Mouse (Mus musculus): Measurements from ENCODE around the gene Rln1.
A peak's percentile ranks its signal among the peaks of the same experiment; 100 is the strongest.

Rln1 gene

DNA sequence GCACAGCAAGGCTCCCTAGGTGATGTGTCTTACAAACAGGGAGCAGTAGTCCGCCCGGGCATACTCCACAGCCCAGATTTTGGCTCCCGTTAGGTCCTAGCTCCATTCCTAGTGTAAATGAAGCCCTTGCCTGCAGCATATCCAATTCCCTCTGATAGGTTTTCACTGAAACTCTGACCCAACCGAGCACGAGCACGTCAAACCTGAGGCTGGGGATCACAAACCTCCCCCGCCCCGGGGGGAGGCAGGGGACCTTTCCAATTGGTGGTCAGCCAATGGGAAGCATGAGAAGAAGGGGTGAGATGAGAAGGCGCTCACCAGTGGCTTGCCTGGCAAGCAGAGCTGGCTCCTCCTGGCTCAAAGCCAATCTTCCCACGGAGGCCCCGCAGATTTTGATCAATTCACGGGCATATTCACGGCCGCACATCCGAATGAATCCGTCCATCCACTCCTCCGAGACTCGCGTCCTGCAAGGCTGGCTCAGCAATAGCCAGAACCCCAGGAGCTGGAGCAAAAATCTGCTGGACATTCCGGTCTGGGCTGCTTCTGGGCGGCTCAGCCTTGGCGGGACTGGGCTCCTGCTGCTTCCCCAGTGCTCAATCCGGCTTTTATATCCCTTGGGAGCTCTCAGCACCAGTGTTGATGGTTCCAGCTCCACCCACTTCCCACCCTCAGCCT is at the start of gene Rln1:
Gene Rln1 (minus strand): TSS at position 603 of the 678 bp plus-strand sequence.
- peak; percentile 63 for DNase-seq (ENCODE audit: low read depth, low spot score)

DNA sequence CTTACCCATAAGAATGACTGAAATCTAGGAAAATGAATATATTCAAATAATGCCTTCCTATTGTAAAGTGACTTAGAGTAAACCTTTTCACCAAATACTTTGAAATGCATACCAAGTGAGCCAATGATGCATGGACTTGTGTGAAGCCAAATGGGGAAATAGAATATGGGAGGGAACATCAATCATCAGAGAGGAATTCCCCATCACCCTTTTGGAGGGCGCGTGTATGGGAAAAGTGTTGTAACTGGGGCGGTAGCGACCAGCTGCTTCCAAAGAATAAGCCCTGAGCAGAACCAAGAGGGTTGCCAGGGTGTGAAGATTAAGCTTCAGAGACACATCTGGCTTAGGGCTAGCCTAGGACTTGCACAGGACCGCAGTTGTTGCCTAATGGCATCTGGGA is 48.9 kb upstream of the Rln1 start:
- DNase-seq (ENCODE audit: low read depth, low spot score) = no peak

GRCm38 (mm10) chr19:29379839-29380603 is 45.6 kb upstream of the Rln1 start:
- DNase-seq (ENCODE audit: low read depth, low spot score) = no peak

DNA sequence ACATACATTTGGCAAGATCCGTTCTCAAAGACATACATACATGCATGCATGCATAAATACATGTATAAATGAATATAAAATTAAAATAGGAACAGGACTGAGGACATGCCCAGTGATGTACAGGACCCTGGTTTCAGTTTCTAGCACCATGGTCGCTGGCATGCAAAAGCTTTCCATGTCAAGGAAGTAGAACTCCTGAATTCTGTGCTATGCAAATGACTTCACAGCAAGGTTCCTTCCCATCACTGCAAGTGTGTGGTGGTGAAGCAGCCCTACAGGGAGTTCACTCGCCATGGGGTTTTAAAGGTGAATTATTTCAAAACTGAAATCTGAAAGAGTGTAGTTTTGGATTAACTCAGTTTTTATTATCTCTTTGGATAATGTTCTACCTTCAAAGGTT is 41.9 kb upstream of the Rln1 start:
- no peak for DNase-seq (ENCODE audit: low read depth, low spot score)

DNA sequence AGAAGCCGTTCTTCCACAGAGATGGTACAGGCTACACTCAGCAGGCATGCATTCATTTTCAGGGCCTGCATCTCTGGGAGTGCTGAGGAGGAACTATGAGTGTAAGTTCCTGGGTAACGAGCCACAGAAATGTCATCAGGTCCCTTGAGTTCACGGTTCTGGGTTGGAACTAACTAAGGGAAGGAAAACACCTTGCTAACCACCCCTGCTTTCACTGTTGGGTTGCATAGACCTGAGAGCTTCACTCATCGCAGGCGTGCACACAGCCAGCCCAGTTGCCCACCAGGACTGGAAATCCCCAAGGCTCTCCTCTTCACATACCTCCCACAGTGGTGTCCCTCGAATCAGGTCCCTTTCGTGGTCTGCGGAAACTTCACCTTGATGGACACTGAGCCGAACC is 40.5 kb upstream of the Rln1 start:
- DNase-seq (ENCODE audit: low read depth, low spot score) = no peak

DNA sequence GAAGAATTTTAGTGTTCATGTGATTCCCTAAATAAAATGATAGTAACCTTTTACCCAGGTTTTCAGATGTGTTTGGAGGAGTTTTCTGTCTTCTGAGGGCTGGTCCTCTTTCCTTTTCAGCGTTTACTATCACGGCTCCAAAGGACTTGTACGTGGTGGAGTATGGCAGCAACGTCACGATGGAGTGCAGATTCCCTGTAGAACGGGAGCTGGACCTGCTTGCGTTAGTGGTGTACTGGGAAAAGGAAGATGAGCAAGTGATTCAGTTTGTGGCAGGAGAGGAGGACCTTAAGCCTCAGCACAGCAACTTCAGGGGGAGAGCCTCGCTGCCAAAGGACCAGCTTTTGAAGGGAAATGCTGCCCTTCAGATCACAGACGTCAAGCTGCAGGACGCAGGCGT is 39.0 kb upstream of the Rln1 start:
- no peak for DNase-seq (ENCODE audit: low read depth, low spot score)

GRCm38 (mm10) chr19:29372621-29373020 is 38.2 kb upstream of the Rln1 start:
- DNase-seq (ENCODE audit: low read depth, low spot score) = no peak

- no peak for DNase-seq (ENCODE audit: low read depth, low spot score)
These were observed 37.7 kb upstream of the Rln1 start for GRCm38 (mm10) chr19:29372138-29372537.

DNA sequence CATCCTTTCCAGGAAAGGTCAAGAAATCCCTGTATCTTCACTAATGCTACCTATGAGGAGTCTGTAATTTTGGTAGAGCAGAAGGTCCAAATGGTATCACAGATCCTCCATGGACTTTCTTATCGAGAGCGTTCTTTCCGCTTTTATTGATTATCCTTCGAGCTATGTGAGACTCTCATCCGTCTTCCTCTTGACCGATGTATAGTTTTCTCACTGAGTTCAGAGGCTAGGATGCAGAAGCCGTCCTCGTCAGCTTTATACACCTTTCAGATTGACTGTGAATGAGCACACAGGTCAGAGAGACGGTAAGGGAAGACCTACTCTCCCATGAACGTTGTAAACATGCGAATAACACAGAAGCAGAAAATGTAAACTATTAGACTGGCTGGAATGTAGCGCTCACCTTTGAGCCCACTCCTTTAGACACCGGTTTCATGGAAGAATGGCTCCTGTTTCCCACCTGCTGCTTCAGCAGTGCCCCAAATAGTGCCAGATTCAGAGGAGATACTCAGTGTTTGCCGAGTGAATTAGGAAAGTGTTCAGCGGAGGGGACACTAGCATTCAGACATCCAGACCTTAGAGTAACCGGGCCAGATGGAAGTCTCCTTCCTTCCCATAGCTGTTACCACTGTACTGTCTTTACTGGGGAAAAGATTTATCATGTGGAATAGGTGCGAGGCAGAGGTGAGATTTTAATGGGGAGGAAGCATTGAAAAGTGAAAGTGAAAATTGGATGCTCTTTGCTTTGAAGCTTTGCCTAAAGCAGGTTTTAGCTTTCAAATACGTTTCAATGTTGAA is 37.0 kb upstream of the Rln1 start:
- no peak for DNase-seq (ENCODE audit: low read depth, low spot score)

DNA sequence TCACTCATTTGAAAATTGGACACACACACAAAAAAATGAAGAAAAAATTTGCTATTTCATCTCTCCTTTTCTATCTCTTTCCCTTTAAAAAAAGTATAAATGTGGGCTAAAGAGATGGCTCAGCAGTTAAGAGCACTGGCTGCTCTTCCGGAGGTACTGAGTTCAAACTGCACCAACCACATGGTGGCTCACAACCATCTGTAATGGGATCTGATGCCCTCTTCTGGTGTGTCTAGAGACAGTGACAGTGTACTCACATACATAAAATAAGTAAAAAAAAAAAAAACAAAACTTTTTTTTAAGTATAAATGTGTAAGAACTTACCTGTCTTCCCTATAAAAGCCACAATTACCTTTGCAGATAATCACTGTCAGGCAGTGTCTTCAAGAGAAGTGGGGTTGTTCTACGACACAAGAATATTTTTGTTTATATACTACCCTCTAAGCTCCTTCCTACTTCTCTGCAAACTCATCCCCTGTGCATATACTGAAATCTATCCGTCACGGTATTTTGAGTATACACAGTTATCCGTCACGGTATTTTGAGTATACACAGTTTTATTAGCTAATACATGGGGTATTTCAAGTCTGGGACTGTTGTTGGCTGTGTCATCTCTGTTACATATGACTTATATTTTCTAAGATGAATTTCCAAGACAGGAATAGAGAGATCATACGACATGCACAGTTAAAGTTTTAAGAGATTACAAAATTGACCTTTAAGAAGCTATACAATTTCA is 36.2 kb upstream of the Rln1 start:
- DNase-seq (ENCODE audit: low read depth, low spot score) = no peak

DNA sequence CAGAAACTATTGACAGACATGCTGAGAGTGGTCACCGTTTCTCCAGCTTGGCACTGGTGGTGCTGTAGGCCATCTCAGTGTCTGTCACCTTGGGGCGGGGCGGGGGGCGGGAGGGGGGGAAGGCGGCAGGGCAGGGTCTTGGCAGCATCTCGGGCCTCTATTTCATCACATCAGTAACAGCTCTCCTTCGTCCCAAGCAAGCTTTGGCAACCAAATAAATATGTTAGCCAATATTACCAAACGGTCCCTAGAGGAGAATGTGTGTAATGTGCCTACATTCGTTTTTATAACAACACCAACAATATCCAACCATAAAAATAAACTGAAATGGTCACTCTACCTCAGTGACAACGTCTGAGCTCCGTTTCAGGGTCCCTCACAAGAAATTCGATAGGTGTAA is 35.6 kb upstream of the Rln1 start:
- DNase-seq (ENCODE audit: low read depth, low spot score) = no peak

DNA sequence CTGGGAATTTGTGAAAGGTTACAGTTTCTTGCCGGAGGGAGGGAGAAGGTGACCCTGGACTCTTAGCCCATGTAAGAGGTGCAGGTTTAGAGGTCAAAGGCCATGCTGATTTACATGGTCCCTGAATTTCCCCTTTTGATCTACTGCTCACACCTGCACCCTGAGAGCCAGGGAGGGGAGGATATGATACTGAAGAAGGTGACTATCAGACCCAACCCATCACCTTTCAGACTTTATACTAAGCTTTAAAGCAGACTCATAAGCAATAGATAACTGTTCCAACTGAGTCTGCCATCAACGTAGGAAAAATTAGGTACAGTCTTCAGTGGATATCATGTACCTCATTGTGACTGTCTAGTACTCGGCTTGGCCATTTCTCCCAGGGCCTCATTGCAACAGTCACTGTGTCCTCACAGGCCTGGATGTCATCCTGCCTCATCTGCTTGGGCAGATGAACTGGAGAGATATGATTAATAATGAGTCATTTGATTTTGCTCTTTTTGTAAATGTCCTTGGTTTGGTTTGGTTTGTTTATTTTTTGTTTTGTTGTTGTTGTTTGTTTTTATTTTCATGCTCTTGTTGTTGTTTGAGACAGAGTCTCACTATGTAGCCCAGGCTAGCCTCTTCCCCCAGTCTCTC is 34.3 kb upstream of the Rln1 start:
- DNase-seq (ENCODE audit: low read depth, low spot score) = no peak

GRCm38 (mm10) chr19:29368041-29368440 is 33.6 kb upstream of the Rln1 start:
- DNase-seq (ENCODE audit: low read depth, low spot score) = no peak

- peak; percentile 53 for DNase-seq (ENCODE audit: low read depth, low spot score)
These were observed 32.6 kb upstream of the Rln1 start, which contains the start of the genes Plgrkt and Cd274 for GRCm38 (mm10) chr19:29366969-29367622. TSS of gene Plgrkt (minus strand) at chr19:29367390. TSS of gene Cd274 (plus strand) at chr19:29367455.

DNA sequence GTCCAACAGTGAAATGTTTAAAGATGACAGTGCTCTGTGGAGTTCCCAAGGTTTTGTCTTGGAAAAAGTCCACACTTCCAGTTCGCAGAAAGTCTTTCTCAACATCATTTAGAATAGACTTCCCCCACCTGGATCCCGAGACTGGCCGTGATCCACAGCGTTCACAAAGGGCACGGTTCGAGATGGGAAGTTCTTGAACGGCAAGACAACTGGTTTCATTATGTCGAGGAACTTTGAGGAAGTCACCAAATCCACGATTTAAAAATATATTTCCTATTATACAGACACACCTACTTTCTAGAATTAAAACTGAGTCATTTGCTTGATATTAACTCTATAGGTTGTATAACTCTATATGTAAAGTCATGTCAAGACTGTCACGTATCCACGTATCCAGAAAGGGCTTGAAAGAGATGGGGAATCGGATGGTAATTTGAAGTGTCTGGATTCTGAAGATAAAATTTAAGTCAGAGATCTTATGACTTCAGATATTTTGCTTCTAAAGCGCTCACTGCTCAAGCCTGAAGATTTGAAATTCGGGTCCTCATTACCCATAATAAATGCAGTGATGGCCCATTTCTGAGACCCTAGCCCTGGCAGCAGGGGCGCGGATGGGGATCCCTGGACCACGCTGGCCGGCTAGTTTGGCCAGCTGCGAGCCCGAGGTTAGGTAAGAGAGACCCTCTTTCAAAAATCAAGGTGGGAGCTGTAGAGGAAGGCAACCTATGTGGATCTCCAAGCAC is 31.9 kb upstream of the Rln1 start:
- DNase-seq (ENCODE audit: low read depth, low spot score) = no peak

DNA sequence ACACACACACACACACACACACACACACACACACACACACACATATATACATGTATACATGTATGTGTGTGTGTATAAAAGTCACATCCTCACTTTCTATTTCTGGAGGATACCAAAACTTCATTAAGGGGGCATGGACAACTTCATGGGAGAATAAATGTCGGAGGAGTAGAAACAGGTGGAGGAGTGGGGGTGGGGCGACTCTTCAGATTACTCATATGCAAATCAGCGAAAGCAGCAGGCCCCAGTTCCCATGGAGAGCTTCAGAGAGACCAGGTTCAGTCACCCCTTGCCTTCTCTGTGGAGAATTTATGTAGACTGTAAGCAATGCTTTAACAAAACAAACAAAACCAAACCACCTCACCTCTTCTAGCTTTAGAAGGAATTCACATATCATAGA is 30.6 kb upstream of the Rln1 start:
- DNase-seq (ENCODE audit: low read depth, low spot score) = peak; percentile 69

DNA sequence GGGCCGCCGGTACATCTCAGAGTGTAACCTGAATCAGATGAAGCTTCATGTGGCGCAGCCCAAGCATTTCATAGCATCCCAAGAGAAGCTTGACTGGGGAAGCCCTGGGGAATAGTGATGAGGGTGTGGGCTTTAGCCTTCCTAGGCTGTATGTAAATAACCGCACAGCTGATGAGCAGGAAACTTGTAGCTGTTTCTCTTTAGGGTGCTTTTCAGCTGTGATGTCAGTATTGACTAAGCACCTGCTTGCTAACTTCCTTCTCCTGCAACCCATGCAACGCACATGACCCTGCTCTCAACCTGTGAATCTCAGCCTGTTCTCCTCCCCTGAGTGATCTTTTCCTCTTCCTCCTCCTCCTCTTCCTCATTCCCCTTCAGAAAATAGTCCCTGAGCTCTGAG is 29.6 kb upstream of the Rln1 start:
- no peak for DNase-seq (ENCODE audit: low read depth, low spot score)

DNA sequence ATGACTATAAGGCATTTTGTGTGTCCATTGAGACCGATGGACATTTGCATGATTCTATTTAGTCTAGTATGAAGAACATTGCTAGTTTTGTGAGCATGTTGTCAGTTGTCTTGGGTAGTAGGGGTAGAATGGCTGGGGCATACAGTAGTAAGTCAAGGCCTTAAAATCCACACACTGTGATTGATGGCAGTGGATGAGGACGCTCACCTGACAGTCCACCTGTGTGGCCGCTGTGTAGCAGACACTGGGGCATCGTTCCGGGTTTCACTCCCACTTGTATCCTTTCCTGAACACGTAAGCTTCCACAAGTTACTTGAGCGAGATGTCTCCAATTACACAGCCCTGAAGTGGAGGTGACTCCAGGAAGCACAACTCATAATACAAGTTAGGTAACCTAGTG is 29.1 kb upstream of the Rln1 start:
- no peak for DNase-seq (ENCODE audit: low read depth, low spot score)

DNA sequence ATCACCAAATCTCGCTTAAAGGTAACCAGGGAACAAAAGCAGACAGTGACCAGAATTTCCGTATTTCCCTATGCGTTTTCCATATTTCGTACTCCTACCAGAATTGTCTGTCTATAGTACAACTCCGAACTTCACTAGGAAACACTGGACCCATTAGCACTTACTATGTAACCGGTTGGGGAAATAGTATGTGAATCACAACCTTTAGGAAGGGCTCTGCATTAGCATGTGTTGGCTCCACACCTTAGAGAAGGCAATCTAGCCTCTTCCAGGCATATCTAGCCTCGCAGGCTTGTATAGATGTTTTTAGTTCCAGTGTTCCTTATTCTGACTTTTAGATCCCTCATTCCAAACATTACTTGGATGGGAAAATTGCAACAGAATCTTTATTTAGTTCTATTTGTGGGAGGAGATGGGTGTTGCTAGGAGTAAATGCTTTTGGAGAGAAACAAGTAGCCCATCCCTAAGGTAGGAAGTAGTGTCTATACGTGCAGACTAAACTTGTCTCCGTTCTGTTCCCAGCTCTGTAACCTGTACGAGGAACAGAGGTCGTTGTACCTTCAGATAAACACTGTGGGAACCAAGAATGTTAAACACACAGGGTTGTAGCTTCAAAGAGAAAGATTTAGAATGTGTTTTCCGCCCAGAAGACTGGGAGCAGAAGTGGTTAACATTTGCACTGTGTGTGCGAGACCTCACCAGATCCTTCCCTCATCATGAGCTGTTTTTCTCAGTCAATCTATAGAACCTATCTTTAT is 27.9 kb upstream of the Rln1 start:
- no peak for DNase-seq (ENCODE audit: low read depth, low spot score)
